Mouse (Mus musculus): Measurements from ENCODE around the gene Olfr845. TPM values are rescaled to one million over a fixed set of nuclear protein-coding genes. Genes with fewer than 3 reads are reported as not detected.

The Olfr845 gene
- polyA plus RNA-seq (2017; shearing (Covaris generic)), result not detected

GRCm38 (mm10) chr9:19336157-19336556 lies at the start of gene Olfr845:
Gene Olfr845, plus strand, starts transcription at chr9:19336457.

GRCm38 (mm10) chr9:19316047-19316446 lies 20.2 kb upstream of the Olfr845 start, which contains the start of gene Olfr844:
Gene Olfr844, plus strand, starts transcription at chr9:19316347.

GRCm38 (mm10) chr9:19363905-19364304 lies 27.6 kb downstream of the Olfr845 start, which contains the start of gene Olfr846:
Gene Olfr846, minus strand, starts transcription at chr9:19364005.

GRCm38 (mm10) chr9:19378569-19378968 lies 42.3 kb downstream of the Olfr845 start, which contains the start of gene Olfr847:
Gene Olfr847, minus strand, starts transcription at chr9:19378669.

Other genes with a start within 250 kb of the Olfr845 start
- not detected for gene Olfr836, start 216.1 kb upstream of the Olfr845 start, polyA plus RNA-seq (2017; shearing (Covaris generic))
- gene Olfr837, start 200.1 kb upstream of the Olfr845 start, polyA plus RNA-seq (2017; shearing (Covaris generic)), result not detected
- under 1 TPM in 1 of 2 experiments, not detected in 1; 0.04 TPM for gene Olfr839-ps1, start 159.1 kb upstream of the Olfr845 start, polyA plus RNA-seq (2017; shearing (Covaris generic))
- under 1 TPM in 1 of 2 experiments, not detected in 1; 0.12 TPM for gene Olfr843, start 84.5 kb upstream of the Olfr845 start, polyA plus RNA-seq (2017; shearing (Covaris generic))
- gene Olfr844, start 20.1 kb upstream of the Olfr845 start, polyA plus RNA-seq (2017; shearing (Covaris generic)), result not detected
- gene Olfr846, start 27.5 kb downstream of the Olfr845 start, polyA plus RNA-seq (2017; shearing (Covaris generic)), result not detected
- gene Olfr847, start 42.2 kb downstream of the Olfr845 start, polyA plus RNA-seq (2017; shearing (Covaris generic)), result not detected
- gene Olfr849, start 103.8 kb downstream of the Olfr845 start, polyA plus RNA-seq (2017; shearing (Covaris generic)), result not detected
- not detected for gene Olfr850, start 141.8 kb downstream of the Olfr845 start, polyA plus RNA-seq (2017; shearing (Covaris generic))
- not detected for gene Olfr851, start 156.8 kb downstream of the Olfr845 start, polyA plus RNA-seq (2017; shearing (Covaris generic))
- not detected for gene Olfr853, start 204.6 kb downstream of the Olfr845 start, polyA plus RNA-seq (2017; shearing (Covaris generic))
- not detected for gene Olfr854, start 230.9 kb downstream of the Olfr845 start, polyA plus RNA-seq (2017; shearing (Covaris generic))
- under 1 TPM in 1 of 2 experiments, not detected in 1; 0.16 TPM for gene Olfr855, start 246.2 kb downstream of the Olfr845 start, polyA plus RNA-seq (2017; shearing (Covaris generic))